Mouse (Mus musculus): ENCODE results near the gene Rpp25l.

DNA sequence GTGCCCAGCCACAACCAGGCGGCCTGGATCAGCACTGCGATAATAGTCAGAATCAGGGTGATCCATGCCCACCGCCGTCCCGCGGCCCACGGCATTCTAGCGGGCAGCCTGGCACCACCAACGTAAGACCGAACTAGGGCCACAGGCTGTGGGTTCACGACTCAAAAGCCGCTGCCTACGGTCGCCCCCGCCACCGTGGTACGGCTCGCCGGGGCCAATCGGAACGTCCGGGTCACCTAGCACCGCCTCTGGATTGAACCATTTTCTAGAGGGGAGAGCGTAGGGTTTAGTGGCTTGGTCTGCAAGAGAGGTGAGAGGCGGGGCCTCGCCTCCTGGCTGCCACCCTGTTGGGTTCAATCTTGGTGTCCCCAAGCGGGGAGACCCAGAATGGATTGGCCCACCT lies 27.8 kb upstream of the Rpp25l start:
- TF ChIP-seq MAX (IDR thresholded peaks at IDR 0.05) (no peak), CTCF (IDR thresholded peaks at IDR 0.05; ENCODE audit: control insufficient read depth, insufficient read depth, insufficient read length) (no peak), MYOD1 (IDR thresholded peaks at IDR 0.05; ENCODE audit: control insufficient read depth, insufficient read length, low read depth) (no peak)

Measured in C2C12 (cell line).